Mouse (Mus musculus): ENCODE results near the gene Gpr137b. TPM values are rescaled to one million over a fixed set of nuclear protein-coding genes. Genes with fewer than 3 reads are reported as not detected.
A peak's percentile ranks its signal among the peaks of the same experiment; 100 is the strongest.
"Not testable (repeated sequence)": the region's sequence is repeated elsewhere in the genome, so short reads cannot be mapped to it uniquely, and the experiment has no call there.

Gene Gpr137b
- polyA plus RNA-seq (2015; fragmentation: Nextera tagmentation; extraction: Ambion mirVana), result 21.8 and 22.3 TPM in 2 replicates

DNA sequence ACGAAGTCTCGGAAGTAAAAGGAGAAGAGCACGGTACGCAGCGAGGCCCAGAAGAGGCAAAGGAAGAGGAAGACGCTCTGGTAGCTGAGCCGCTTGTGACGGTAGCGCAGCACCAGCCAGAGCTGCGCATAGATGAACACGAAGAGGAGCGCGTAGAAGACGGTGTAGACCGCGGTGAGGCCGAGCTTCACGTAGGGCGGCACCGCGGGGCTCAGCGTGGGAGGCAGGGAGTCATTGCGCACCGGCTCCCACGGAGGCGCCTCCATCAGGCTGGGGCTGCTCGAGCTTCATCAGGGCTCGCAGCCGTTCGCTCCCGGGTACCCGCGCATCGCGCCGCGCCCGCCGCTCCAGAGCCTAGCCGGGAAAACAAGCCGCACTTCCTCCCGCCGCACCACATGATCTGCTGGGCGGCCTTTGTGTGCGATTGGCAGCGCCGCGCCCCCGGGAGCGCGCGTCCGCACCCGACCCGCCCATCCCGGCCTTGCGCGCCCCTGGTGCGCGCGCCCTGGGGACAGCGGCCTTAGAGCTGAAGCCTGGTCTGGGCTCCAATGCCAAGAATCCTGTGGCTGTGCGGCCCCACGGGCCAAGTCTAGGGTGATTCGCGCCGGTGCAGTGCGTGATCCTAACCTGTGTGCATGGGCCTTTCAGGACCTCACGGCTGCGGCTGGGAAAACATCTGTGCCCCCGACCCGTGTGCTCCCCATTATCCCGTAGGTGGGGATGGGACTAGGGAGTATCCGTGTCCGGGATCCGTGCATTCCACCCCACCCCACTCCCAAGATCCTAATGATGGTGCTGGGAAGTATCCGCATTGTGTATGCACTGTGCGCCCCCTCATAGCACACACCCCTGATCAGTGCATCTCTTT, at the start of gene Gpr137b:
TSS of gene Gpr137b (minus strand) at position 787 of the 868 bp plus-strand sequence.
- H3K36me3 ChIP-seq, H3K27me3 ChIP-seq, H3K4me1 ChIP-seq, H3K9me3 ChIP-seq: not testable (repeated sequence)
- H3K9ac ChIP-seq (replicated peaks), result peak within 1 kb of the TSS; percentile 54
- peak; percentile 92 for ATAC-seq (replicated peaks)
- peak within 1 kb of the TSS; percentile 83 for H3K27ac ChIP-seq (replicated peaks)
- peak within 1 kb of the TSS; percentile 47 for H3K4me3 ChIP-seq
- under 1% methylated on average over 63 of the region's 78 CpGs for WGBS
- H3K4me2 ChIP-seq (replicated peaks), result peak within 1 kb of the TSS; percentile 47

DNA sequence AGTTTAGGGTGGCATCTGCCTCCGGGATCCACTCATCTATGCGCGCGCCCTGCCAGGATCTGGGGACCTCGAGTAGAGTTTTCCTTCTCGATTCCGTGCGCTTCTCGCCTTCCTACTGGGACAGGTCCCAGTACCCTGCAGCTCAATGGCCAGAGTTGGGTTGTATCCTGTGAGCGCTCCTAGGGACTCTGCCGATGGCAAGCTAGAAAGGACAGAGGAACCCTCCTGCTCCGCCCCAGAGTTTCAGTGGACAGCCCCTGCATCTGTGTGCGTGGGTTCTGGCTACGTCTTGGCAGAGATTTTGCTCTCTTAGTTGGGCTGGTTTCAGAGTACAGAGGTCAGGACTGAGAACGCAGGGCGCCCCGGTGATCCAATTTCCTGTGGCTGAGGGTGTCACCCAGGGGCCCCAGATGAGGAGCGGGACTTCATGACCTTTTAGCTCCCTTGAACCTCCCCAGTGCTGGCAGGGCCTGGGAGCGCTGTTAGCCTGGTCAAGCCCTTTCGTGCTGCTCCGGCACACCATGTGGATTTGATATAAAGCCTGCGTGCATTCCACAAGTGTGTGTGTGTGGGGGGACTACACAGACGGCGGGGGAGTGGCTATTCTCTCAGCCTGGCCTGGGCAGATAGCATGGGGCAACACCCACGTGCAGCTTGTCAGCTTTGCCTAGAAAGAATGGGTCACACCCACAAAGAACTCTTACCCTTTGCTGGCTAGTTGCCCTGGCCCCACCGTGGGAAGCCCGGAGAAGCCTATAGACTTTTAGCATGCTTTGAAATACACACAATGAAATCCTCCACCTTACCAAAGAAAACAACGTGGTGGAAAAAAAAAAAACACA, 44.5 kb upstream of the Gpr137b start:
- H3K4me1 ChIP-seq; H3K27me3 ChIP-seq; H3K4me2 ChIP-seq (replicated peaks); H3K36me3 ChIP-seq; H3K4me3 ChIP-seq; H3K27ac ChIP-seq (replicated peaks); H3K9ac ChIP-seq (replicated peaks); H3K9me3 ChIP-seq: not testable (repeated sequence)
- 1% methylated on average over 17 of the region's 28 CpGs for WGBS
- ATAC-seq (replicated peaks), result peak; percentile 27; the same call in 1 of the 2 replicates

DNA sequence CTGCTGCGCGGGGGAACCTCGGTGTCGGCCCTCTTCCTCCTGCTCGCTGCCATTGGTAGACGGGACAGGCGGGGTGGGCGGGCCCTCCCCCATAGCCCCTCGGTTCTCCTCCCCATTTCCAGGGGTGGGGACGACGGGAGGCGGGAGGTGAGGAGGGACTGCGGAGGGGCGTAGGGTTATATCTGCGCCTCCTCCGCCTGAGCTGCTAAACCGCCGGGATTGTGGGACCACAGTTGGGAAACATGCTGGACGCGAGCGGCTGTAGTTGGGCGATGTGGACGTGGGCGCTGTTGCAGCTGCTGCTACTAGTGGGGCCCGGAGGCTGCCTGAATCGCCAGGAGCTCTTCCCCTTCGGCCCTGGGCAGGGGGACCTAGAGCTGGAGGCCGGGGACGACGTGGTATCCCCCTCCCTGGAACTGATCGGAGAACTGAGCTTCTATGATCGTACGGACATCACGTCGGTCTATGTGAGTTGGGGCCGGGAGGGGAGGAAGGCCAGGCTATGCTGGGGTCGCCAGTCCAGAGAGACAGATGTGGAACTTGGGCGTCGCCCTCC, 43.7 kb upstream of the Gpr137b start, which contains the start of gene Nid1:
TSS of gene Nid1 (plus strand) at position 92 of the 556 bp plus-strand sequence.
- not testable (repeated sequence) for H3K27ac ChIP-seq (replicated peaks); H3K9ac ChIP-seq (replicated peaks); H3K36me3 ChIP-seq; H3K9me3 ChIP-seq; H3K27me3 ChIP-seq; H3K4me1 ChIP-seq
- WGBS, result 1% methylated on average over 19 of the region's 39 CpGs
- H3K4me3 ChIP-seq, result peak within 1 kb of the TSS; percentile 32
- ATAC-seq (replicated peaks), result peak; percentile 75
- peak within 1 kb of the TSS; percentile 40 for H3K4me2 ChIP-seq (replicated peaks)

DNA sequence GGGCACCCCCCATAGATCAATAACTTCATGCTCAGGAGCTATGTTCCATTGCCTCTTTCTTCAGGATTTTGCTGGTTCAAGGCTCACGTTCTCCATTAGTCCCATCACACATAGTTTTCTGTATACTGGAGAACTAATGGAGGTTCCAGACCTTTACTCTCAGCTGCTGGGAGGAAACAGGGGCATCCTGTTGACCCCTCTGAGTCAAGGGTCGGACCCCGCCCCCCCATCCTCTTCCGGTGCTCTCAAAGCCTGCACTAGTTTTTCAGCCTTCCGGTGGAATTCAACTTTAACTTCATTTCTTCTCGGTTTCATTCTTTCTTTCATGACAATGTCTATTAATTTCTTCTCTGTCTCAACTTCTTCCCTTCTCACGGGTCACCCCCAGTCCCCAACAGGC, 42.3 kb upstream of the Gpr137b start:
- H3K27me3 ChIP-seq; H3K9ac ChIP-seq (replicated peaks); H3K4me2 ChIP-seq (replicated peaks); ATAC-seq (replicated peaks); H3K27ac ChIP-seq (replicated peaks); H3K4me3 ChIP-seq; H3K36me3 ChIP-seq; H3K4me1 ChIP-seq; H3K9me3 ChIP-seq: not testable (repeated sequence)
- WGBS, result 84% methylated on average over 6 of the region's 7 CpGs

DNA sequence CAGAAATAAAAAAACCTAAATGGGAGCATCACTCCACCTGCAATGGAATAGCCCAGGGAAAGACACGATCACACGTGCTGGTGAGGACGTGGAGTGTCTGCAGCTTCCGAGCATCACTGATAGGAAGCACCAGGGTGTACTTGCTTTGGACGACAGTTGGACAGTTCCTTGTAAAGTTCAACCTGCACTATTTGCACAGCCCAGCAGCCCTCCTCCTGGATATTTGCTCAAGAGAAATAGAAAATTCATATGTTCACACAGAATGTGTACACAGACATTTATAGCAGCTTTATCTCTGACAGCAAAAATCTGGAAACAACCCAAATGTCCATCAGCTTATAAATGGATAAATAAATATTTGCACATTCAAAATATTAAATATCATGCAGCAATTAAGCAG, 29.5 kb upstream of the Gpr137b start:
- WGBS, result 71% methylated on average over 2 of the region's 5 CpGs
- H3K4me1 ChIP-seq; ATAC-seq (replicated peaks): not testable (repeated sequence)

DNA sequence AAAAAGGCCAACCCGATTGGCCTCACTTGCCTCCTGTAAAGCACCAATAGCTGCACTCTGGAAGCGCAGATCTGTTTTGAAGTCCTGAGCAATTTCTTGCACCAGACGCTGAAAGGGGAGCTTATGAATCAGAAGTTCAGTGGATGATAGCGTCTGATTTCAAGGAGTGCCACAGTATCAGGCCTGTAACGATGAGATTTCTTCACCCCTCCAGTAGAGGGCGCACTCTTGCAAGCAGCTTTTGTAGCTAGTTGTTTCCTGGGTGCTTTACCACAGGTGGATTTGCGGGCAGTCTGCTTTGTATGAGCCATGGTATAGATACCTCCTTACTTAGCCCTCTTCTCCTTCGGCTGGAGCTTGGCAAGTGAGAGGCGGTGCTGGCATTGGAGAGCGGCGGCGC, 25.0 kb upstream of the Gpr137b start:
- not testable (repeated sequence) for H3K36me3 ChIP-seq; ATAC-seq (replicated peaks); H3K4me3 ChIP-seq; H3K27me3 ChIP-seq; H3K4me1 ChIP-seq; H3K9ac ChIP-seq (replicated peaks); H3K9me3 ChIP-seq; H3K4me2 ChIP-seq (replicated peaks); H3K27ac ChIP-seq (replicated peaks)
- 90% methylated on average over 6 of the region's 12 CpGs for WGBS

More for the DNA sequence above, 29.5 kb upstream of the Gpr137b start:
- not testable (repeated sequence) for H3K27ac ChIP-seq (replicated peaks); H3K9me3 ChIP-seq; H3K4me3 ChIP-seq; H3K36me3 ChIP-seq; H3K4me2 ChIP-seq (replicated peaks); H3K27me3 ChIP-seq; H3K9ac ChIP-seq (replicated peaks)

DNA sequence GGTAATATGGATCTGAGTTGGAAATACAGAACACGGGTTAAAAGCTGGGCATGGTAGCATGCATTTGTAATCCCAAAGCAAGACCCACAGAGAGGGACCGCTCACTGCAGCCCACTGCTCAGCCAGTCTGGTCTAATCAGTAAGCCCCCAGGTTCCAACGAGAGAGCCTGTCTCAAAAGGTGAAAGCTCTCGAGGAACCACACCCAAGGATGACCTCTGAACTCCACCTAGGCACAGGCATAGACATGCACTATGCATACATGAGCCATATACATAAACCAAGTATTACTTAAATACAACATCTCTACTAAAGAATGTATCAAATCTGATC, 22.2 kb upstream of the Gpr137b start:
- not testable (repeated sequence) for H3K36me3 ChIP-seq; H3K4me3 ChIP-seq; H3K9ac ChIP-seq (replicated peaks); H3K4me2 ChIP-seq (replicated peaks); H3K27me3 ChIP-seq; H3K27ac ChIP-seq (replicated peaks); H3K4me1 ChIP-seq; H3K9me3 ChIP-seq
- 87% methylated on average over 4 of the region's 4 CpGs for WGBS
- ATAC-seq (replicated peaks), result peak; percentile 65

DNA sequence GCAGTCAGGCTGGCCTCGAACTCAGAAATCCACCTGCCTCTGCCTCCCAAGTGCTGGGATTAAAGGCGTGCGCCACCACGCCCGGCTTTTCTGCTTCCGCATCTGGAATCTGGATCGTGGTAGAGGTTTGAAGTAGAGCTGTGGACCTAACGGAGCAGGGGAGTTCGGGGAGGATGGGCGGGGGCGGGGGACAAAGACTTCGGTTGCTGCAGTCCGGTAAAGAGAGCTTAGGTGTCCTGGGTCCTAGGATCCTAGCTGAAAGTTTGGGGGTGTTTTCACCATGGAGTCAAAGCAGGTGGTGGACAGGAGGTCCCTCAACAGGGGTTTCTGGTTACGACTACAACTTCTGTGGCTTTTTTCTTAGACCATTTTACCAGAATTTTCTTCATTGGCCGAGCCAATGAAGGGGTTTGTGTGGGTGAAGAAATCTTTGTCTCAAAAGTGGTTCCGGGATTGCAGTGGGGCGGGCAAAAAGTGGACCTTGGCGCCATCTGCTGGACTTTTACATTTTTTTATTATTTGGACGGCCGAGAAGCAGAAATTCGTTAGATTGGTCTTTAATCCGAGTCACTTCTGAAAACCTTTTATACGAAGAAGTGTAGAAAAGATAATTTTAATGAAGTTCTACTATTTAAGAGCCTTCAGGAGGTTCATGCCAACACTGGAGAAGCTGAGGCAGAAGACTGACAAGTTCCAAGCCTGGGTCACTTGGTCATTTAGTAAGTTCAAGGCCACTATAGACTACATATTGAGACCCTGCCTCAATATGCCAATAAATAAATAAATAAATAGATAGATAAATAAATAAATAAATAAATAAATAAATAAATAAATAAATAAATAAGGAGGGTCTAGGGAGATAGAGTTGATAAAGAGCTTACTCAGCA, 21.5 kb upstream of the Gpr137b start:
- not testable (repeated sequence) for H3K4me3 ChIP-seq; H3K4me2 ChIP-seq (replicated peaks); H3K9me3 ChIP-seq; H3K27me3 ChIP-seq; H3K27ac ChIP-seq (replicated peaks); H3K4me1 ChIP-seq; H3K36me3 ChIP-seq; H3K9ac ChIP-seq (replicated peaks)
- 35% methylated on average over 23 of the region's 23 CpGs for WGBS
- peak; percentile 81 for ATAC-seq (replicated peaks)

DNA sequence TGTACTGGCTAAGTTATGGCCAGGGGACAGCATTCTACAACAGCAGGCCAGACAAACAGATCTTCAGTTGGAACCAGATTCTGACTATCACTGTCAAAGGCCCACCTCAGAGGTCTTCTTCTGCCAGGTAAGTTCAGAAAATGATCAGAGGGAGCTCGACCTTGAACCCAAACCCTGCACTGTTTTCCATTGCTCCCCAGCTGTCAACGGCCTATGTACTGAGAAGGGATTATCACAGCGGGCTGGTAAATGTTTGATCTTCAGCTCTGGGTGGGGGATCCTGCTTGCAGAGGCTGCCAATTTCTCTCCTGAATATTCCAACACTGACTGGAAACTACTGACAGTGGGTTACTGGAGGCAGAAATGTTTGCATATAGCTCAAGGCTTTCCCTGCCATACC, 20.4 kb upstream of the Gpr137b start:
- Histone ChIP-seq H3K4me2 (replicated peaks) (no peak overlapping the region), H3K4me1 (no peaks in the 10 kb centered on the region), H3K9me3 (no peaks in the 10 kb centered on the region), H3K36me3 (no peaks in the 10 kb centered on the region), H3K9ac (replicated peaks) (no peak overlapping the region), H3K4me3 (no peak overlapping the region), H3K27me3 (no peaks in the 10 kb centered on the region), H3K27ac (replicated peaks) (no peak overlapping the region)
- WGBS, result 76% methylated on average over 3 of the region's 3 CpGs
- ATAC-seq (replicated peaks), result no peak

DNA sequence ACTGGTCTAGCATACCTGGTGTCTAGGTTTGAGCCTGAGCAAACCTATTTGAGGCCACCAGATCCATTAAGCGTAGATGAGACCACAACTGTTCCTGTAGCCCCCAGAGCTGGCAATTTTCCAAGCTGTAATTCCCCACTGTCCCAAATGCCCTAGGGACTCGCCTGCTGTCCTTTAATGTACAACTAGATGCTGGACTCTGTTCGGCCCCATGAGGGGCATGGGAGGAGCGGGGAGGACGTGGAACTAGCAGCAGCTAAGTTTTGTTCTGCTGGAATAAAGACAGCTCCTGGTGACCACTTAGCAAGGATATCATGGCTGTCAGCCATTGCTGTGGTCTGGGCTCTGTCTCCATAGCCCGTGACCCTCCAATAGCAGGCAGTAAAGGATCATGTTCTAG, 11.7 kb upstream of the Gpr137b start:
- not testable (repeated sequence) for H3K4me2 ChIP-seq (replicated peaks); ATAC-seq (replicated peaks); H3K9ac ChIP-seq (replicated peaks); H3K4me3 ChIP-seq; H3K4me1 ChIP-seq; H3K27ac ChIP-seq (replicated peaks); H3K27me3 ChIP-seq; H3K36me3 ChIP-seq; H3K9me3 ChIP-seq
- no CpG with 5 or more reads among the region's 6 CpGs for WGBS

DNA sequence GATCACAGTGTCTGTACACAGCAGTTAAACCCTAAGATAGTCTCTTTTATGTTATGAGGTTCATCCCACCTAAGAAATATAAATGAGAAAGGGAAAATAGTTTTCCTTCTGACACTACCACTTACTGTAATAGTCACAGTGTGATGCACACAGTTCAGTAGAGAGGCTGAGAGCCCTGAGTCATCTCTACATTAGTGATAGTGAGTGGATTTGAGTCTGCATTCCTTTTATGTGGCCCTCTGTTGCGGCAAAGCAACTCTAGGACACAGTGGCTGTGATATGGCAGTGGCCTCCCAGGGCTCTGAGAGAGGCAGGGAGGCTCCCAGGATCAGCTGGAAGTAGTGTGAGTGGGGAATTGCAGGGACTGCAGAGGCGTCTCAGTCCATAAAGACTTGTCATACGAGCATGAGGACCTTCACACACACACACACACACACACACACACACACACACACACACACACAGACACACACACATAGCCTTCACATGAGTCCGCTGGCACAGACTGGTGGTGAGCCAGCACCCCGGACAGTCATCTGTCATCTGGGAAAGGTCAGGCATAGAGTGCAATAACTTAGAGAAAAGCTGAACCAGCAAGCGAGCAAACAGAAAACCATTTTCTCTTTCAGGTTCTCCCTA, 10.8 kb upstream of the Gpr137b start:
- H3K27me3 ChIP-seq; H3K9ac ChIP-seq (replicated peaks); H3K9me3 ChIP-seq; H3K27ac ChIP-seq (replicated peaks); H3K4me1 ChIP-seq; H3K4me3 ChIP-seq; H3K36me3 ChIP-seq; ATAC-seq (replicated peaks); H3K4me2 ChIP-seq (replicated peaks): not testable (repeated sequence)
- WGBS, result 81% methylated on average over 6 of the region's 6 CpGs

All from forebrain, embryonic 15.5 days (tissue).